Mouse (Mus musculus) Patski (cell line): ENCODE measurements at regions not wholly inside any gene's neighbourhood (a gene's known extent, or its start where the extent isn't known, plus 50 kb on each side); places are given as distances from the start of the nearest gene placed in this dataset.

Source experiments
- ATAC-seq: fragments of 100-300 bp; one replicate; pipeline ENCODE4 v1.8.0; 2021
- CTCF ChIA-PET: fragments of 350-600 bp; sonication (Branson Sonifier 250); formaldehyde crosslinking; loops from one replicate; lab custom pipeline; 2022; ENCODE audit warnings: inconsistent platforms; lab: Charles Lee
- POLR2A ChIA-PET: fragments of 350-600 bp; sonication (Branson Sonifier 250); formaldehyde crosslinking; loops from one replicate; lab custom pipeline; 2022; ENCODE audit warnings: antibody characterized with exemption, inconsistent platforms; lab: Charles Lee
- DNase-seq: peaks from one replicate; pipeline ENCODE4 v3.0.0-alpha.2; 2011; ENCODE audit warnings: low read depth, low spot score
- H3K27me3 ChIP-seq: fragments of 371-371 bp; one replicate; pipeline ENCODE4 v1.5.1; 2021
- CTCF ChIP-seq: fragments of 100-300 bp; IDR thresholded peaks from one replicate; pipeline ENCODE4 v1.5.1; 2021
- in situ Hi-C: fragments of 300-500 bp; cut with MboI; formaldehyde crosslinking; loops from 3 replicates; pipeline ENCODE4 v1.11.1; 2018; ENCODE audit warnings: low pct_unique_long_range_greater_than_20kb, mixed read lengths

DNA sequence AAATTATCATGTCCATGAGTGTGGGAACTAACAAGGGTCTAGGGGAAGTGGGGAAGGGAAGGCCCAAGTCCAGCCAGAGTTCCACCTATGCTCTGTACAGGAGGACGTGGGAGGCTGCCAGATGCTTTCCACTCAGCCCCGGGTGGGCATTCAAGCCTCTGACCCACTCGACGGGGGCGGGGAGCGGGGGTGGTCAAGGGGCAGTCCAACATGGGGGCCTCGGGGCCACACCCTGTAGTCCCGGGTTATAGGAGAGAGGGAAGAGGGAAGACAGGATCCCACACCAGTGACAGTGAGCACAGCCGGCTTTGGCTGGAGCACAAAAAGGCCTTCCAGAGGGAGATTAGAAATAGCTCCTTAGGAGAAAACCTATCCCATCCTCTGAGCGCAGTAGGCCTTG is 283.1 kb upstream of the Ddi1 start:
- no peak for ATAC-seq
- no peak for TF ChIP-seq CTCF
- CTCF ChIA-PET = interaction anchor here (0.7 to 2.5 kb wide), 2 partner anchors 14 to 15 kb away, joined by 3 to 5 read pairs; no protein-coding TSS in a partner anchor
- POLR2A ChIA-PET = interaction anchor here (0.7 kb wide), 1 partner anchor 1654 kb away, joined by 3 read pairs; no protein-coding TSS in a partner anchor
- DNase-seq = no peak
- in situ Hi-C loops = no loop called here
- H3K27me3 ChIP-seq = no peaks in the 10 kb centered on the region

GRCm38 (mm10) chr9:6540178-6540700 is 270.6 kb upstream of the Ddi1 start:
- in situ Hi-C loops = no loop called here
- POLR2A ChIA-PET = no interaction called here
- no peak for TF ChIP-seq CTCF
- ATAC-seq (peak; percentile 51), DNase-seq (peak; percentile 10)
- CTCF ChIA-PET = no interaction called here
- H3K27me3 ChIP-seq = no peaks in the 10 kb centered on the region

DNA sequence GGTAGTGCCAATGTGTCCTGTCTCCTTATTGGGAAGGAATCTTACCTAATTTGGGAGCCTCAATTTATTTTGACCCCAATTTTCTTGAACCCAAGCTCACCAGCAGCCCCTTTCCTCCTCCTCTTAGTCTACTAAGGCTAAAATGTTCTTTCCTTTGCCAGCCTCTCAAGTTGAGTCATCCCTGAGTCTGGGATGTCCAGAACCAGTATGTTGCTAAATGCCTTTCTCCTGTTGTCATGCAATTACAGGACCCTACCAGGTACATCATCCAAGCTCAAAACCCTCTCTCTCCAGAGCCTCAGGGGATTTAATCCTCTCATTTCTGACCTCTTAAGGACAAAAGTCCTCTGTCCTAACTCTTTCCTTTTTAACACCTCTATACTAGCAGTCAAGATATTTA is 259.2 kb upstream of the Ddi1 start:
- DNase-seq = no peak
- ChIA-PET CTCF (no interaction called here), POLR2A (no interaction called here)
- in situ Hi-C loops = no loop called here
- H3K27me3 ChIP-seq = no peaks in the 10 kb centered on the region
- ATAC-seq = peak; percentile 51
- TF ChIP-seq CTCF = no peak

- no peak for TF ChIP-seq CTCF
Observed at GRCm38 (mm10) chr9:6517194-6517593, 247.5 kb upstream of the Ddi1 start.

DNA sequence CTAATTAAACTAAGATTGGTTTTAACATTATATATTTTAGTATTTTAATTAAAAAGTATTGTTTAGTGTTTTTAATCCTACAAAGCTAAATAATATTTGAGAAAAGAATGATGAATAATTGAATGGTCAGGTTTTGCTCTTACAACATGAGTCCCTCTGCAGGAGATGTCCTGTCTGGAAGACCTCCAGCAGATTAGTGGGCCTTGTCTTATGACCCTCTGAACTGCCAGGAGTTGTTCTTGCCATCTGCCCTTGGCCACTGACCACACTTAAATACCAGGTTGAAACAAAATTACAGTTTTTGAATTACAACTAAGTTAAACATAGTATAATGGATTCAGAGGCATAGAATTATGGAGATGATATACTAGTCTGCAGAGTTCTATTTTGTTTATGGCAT is 228.1 kb upstream of the Ddi1 start:
- in situ Hi-C loops = no loop called here
- TF ChIP-seq CTCF = no peak
- no peaks in the 10 kb centered on the region for H3K27me3 ChIP-seq
- ATAC-seq = no peak
- DNase-seq = no peak
- CTCF ChIA-PET = no interaction called here
- POLR2A ChIA-PET = no interaction called here

More at GRCm38 (mm10) chr9:6517194-6517593, 247.5 kb upstream of the Ddi1 start:
- ATAC-seq (no peak), DNase-seq (no peak)
- CTCF ChIA-PET = no interaction called here
- no peaks in the 10 kb centered on the region for H3K27me3 ChIP-seq
- POLR2A ChIA-PET = no interaction called here
- in situ Hi-C loops = no loop called here

DNA sequence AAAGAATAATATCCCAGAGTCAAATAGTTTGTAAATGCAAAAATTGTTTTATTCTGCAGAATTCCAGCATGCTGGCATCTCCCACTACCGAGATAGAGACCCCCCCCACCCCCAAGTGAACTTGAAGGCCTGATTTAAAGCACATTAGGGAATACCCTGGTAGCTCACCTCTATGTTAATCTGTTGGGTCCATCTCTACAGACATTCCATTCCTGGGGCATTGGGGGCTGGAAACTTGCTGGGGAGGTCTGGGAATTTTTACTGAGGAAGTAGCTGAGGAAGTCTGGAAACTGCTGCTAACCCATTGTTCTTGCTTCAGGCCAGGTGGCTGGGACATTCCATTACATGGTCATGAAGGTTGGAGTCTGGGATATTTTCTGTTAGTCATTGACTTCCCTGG is 210.8 kb upstream of the Ddi1 start:
- ChIA-PET POLR2A (no interaction called here), CTCF (no interaction called here)
- no peak for TF ChIP-seq CTCF
- DNase-seq (no peak), ATAC-seq (no peak)
- in situ Hi-C loops = no loop called here
- H3K27me3 ChIP-seq = no peaks in the 10 kb centered on the region

DNA sequence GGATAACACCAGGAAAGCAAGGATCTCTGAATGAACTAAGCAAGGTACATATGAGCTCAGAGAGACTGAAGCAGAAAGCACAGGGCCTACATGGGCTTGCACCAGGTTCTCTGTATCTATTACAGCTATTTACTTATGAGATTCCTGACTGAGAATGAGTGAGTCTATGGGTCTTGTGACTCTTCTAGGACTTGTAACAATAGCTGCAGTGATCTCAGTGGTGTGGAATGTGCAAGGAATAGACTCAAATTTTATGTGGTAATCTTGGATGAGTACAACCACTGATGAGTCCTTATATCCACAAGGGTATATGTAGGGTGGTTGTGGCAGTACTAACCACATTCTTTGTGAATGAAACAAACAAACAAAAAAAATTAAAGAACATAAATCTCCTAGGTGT is 184.9 kb upstream of the Ddi1 start:
- DNase-seq (peak; percentile 86), ATAC-seq (peak; percentile 98)
- H3K27me3 ChIP-seq = no peaks in the 10 kb centered on the region
- ChIA-PET POLR2A (interaction anchor here (0.6 to 0.9 kb wide), 2 partner anchors 187 to 210 kb away, joined by 3 to 8 read pairs; no protein-coding TSS in a partner anchor), CTCF (interaction anchor here (0.7 kb wide), 1 partner anchor 190 kb away, joined by 3 read pairs; no protein-coding TSS in a partner anchor)
- in situ Hi-C loops = loop anchor here (10.0 to 25.0 kb wide), 2 partner anchors 120 to 208 kb away; no protein-coding TSS in a partner anchor
- no peak for TF ChIP-seq CTCF

DNA sequence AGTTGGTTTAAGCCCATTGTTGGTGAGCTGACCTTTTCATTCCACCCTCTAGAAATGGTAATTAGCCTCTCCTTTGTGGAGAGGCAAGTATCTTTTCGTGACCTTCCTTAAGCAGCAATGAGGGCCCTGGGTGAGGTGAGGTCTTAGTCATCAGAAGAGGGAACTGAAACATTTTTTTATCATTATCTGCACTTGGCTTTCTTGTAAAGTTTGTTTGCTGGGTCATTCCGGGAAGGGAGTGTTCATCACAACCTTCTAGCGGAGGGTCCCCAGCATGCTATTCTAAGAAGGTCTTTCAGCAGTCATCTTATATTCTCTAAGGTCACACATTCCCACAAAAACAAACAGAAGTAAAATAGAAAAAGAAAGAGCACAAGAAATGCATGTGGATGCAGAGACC is 165.6 kb upstream of the Ddi1 start:
- no peaks in the 10 kb centered on the region for H3K27me3 ChIP-seq
- in situ Hi-C loops = no loop called here
- DNase-seq (no peak), ATAC-seq (no peak)
- TF ChIP-seq CTCF = no peak
- POLR2A ChIA-PET = interaction anchor here (0.6 kb wide), 1 partner anchor 1242 kb away, joined by 3 read pairs; no protein-coding TSS in a partner anchor
- CTCF ChIA-PET = no interaction called here

DNA sequence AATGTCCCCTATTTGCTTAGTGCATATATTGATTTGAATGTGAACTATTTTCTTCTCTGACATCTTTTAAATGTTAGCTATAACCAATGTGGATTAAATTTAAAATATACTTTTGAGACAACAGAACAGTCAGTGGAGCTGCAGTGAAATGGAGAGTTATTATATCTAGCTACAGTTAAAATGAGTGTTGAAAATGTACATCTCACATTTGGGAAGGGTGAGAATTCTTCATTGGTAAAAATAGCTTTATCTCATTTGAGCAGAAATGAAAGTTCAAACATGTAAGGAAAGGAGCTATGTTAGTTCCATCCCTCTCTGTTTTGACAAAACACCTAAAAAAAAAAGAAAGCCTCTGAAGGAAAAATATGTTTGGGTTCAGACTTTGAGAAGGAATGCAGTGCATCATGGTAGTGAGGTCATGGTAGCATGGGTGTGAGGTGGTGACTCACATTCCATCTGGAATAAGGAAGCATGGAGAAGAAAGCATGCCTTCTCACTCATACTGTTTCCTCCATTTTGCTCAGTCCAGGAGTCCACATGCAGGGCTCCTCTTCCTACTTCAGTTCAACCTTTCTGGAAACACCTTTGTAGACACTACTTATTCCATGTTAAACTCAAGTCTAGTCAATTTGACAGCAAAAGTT is 164.3 kb upstream of the Ddi1 start:
- in situ Hi-C loops = no loop called here
- no peaks in the 10 kb centered on the region for H3K27me3 ChIP-seq
- TF ChIP-seq CTCF = no peak
- ATAC-seq (no peak), DNase-seq (no peak)
- ChIA-PET POLR2A (no interaction called here), CTCF (no interaction called here)

GRCm38 (mm10) chr9:6430859-6431258 is 161.2 kb upstream of the Ddi1 start:
- ChIA-PET POLR2A (no interaction called here), CTCF (interaction anchor here (1.0 kb wide), 1 partner anchor 25 kb away, joined by 3 read pairs; no protein-coding TSS in a partner anchor)
- in situ Hi-C loops = no loop called here
- ATAC-seq (no peak), DNase-seq (no peak)
- TF ChIP-seq CTCF = no peak
- H3K27me3 ChIP-seq = no peaks in the 10 kb centered on the region

- no peak for TF ChIP-seq CTCF
Observed at GRCm38 (mm10) chr9:6430437-6430836, 160.8 kb upstream of the Ddi1 start.

More at GRCm38 (mm10) chr9:6430437-6430836, 160.8 kb upstream of the Ddi1 start:
- ChIA-PET POLR2A (no interaction called here), CTCF (interaction anchor here (1.0 kb wide), 1 partner anchor 26 kb away, joined by 3 read pairs; no protein-coding TSS in a partner anchor)
- ATAC-seq = no peak
- H3K27me3 ChIP-seq = no peaks in the 10 kb centered on the region
- in situ Hi-C loops = no loop called here
- no peak for DNase-seq
